Mouse (Mus musculus) ES-Bruce4 (cell line): Measurements from ENCODE around the gene Cdk5.

Experiments used
- CTCF ChIP-seq: IDR thresholded peaks from one replicate; pipeline ENCODE4 v1.8.1; 2011; ENCODE audit warnings: low read depth, low read length
- EP300 ChIP-seq: IDR thresholded peaks from 2 replicates; pipeline ENCODE4 v1.6.1; 2011; ENCODE audit warnings: low read depth, low read length; ENCODE audit not compliant: insufficient read depth
- POLR2A ChIP-seq: IDR thresholded peaks from one replicate; pipeline ENCODE4 v1.8.1; 2011; ENCODE audit warnings: low read length; ENCODE audit not compliant: insufficient read depth

GRCm38 (mm10) chr5:24404594-24405360, 18.6 kb downstream of the Cdk5 start:
- TF ChIP-seq CTCF (no peak), POLR2A (no peak), EP300 (no peak)
